Mouse (Mus musculus) embryo, embryonic 9.5 days (tissue): ENCODE data around the gene Camkk2.

Experiments used
- DNase-seq: peaks from one replicate; pipeline ENCODE4 v3.0.0-alpha.2; 2017; ENCODE audit errors: extremely low spot score

Gene Camkk2

DNA sequence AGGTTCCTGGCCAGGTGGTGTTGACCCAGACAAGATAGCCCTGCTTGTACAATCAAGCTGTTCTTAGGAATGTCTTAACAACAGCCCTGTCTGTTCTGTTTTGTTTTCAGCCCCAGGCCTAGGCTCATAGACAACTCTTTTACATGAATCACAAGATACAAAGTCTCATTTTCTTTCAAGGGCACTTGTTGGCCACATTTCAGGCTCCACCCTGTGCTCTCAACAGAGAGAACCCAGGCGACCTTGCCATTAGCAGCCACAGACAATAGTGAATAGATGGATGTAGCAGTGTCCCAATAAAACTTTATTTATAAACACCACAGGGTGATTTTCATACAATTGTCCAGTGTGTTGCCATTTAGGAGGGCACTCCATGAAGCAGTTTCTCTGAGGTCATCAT, 2.9 kb upstream of the Camkk2 start:
- DNase-seq = no peak

DNA sequence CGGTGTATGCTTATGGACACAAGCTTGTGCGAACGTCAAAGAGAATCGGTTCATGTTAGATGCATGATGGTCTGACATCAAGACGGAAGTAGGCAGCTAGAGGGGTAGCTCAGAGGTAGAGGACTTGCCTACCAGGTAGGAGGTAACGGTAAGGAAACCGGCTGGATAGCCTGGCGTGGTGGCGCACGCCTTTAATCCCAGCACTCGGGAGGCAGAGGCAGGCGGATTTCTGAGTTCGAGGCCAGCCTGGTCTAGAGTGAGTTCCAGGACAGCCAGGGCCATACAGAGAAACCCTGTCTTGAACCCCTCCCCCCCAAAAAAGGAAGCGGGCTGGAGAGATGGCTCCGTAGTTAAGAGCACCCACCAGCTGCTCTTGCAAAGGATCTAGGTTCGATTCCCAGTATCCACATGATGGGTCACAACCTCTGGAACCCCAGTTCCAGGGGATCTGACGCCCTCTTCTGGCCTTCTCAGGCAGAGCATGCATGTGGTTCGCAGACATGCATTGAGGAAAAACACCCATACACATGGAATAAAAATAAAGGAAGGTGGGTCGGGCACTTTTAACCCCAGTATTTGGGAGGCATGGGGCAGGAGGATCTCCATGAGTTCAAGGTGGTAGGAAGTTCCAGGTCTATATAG, 1.7 kb upstream of the Camkk2 start:
- no peak for DNase-seq

DNA sequence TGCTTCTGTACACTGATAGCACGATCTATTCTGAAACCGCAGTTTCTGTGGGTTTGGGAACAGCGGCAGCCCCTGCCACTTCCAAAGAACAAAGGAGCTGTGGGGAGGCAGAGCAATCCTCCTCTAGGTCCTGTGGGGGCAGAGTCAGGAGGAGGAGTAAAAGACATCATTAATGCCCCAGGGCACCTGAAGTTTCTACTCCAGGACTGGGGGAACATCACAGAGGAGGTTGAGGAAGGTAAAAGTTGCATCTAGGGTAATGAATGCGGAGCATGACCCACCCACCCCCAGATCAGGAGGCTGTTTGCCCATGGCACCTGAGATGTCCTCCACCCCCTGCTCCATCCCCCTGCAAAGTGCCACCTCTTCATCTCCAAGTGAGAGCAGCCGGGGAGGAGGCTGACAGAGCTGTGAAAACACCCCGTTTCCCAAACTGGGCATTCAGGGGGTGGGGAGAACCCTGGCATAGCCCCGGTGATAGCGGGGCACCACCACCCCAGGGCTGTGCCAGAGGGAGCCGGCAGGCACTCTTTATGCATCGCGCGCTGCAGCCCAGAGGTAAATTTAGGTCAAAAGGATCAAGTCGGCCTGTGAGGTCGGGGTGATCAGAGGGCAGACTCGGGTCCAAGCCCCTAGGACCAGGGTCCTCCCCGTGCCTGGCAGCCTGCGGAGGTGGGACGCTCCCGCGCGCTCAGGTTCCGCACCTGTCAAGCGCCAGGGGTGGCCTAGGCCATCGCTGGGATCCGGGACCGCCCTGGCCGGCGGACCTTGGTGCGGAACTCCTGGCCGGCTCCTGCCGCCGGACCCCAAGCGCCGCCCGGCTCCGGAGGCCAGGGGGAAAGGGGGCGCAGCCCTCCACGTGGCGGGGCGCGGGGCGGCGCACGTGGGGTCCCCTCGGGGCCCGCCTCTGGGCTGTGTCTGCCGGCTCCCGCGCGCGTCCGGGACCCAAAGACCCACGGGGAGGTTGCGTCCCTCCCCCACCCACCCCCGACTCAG, 680 bp downstream of the Camkk2 start:
- peak; percentile 44 for DNase-seq

DNA sequence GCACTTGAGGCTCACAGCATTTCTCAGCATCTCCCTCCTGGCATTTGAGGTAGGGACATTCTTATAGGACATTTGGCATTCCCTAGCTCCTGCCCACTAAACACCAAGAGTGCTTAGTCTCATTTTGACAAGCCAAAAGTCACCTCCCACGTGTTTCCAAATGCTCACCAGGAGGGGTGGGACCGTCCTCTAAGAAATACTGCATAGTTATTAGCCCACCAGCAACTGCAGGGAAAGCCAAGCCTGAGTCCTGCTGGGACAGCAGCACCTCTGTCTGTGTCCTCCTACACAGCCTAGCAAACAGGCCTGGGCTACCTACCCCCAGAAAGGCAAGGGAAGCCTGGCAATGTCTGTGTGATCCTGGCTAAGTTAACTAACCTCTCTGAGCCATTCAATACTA, 1.9 kb downstream of the Camkk2 start:
- DNase-seq = no peak

DNA sequence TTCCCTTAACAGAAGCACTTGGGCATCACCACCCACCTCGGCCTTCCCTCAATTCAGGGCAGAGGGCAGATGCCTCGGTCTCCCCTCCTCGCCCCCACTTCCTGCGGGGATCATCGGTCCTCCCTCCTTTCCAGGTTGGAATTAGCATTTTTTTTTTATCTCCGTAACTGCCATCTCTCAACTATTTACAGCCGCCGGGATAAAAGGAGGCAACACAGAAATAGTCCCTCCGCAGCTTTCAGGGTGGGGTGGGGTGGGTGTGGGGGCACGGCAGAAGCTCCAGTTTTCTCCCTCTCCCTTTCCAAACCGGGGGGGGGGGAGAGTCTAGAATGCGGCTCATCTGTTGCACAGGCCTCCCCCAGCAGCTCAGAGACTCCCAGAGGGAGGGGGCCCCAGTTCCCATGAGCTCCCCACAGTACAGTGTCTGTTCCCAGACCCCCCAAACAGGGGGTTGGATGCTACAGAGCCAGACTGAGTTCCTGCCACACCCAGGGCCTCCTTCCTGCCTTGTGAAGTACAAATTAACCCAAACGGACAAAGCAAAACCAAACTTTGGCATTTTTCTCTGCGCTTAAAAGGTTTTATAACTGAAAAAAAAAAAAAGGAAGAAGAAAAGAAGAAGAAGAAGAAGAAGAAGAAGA, 3.4 kb downstream of the Camkk2 start:
- no peak for DNase-seq

DNA sequence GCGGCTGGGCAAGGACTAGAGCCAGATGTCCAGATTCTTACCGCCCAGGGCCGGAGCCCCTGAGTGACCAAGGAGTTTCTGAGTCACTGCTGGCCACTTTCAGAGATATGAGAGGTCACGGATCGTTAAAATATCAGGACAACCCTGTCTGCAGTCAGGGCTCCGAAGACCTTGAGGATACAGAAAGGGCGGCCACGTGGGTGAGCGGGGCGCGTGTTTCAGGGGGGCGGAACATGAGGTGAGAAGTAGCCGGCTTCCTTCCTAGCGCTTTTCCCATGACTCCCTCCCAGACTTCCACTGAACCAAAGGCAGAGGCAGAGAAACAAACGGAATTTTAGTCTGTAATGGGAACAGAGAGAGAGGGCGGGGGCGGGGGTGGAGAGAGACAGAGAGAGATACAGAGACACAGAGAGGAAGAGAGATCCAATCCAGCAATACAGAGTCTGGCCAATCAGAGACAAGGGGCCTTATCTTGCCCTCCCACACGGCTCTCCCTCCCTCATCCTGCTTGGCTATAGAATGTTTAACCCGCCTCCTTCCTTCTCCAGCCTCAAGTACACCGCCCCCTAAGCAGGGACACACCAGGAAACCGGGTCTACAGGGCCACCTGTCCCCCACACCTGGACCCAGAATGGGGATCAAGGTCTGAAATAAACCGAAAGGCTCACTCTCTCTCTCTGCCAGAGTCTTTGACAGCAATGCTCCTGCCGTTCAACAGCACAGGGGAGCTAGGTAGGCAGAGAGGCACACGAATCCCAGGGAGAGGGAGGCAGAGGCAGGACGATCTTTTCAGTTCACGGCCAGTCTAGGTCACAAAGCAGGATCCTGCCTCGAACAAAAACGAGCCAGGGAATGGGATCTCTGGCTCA, 4.2 kb downstream of the Camkk2 start:
- DNase-seq = no peak

DNA sequence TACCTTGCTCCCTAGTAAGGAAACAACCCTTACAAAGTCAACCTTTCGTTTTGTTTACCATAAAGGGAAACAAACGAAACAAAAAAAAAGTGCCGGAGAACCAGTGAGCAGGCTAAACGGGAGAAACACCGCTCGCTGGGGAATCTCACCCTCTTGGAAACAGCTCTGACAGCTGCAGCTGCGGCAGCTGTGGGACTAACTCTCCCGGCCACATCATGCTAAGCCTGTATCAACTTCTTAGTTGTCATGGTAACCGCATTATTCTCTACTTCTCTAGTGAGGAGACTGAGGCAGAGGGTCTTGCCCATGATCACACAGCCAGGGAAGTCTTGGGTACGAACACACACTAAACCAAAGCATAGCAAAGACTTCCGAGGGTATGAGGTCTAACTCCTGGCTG, 5.5 kb downstream of the Camkk2 start:
- DNase-seq = no peak

DNA sequence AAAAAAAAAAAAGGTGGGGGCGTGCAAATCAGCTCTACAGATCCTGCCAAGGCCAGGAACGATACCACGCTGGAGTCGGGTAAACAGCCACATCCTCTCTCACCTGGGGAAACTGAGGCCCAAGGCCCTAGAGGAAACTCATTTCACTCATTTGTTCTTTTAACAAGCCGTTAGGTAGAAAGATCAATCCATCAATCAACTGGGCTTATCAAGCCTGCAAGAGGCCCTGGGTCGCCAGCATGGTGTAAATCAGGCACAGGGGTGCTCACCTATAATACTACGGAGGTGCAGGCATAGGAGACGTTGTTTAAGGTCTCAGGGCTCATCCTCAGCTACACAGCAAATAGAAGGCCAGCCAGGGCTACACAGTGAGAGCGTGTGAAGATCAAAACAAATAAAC, 7.8 kb downstream of the Camkk2 start:
- DNase-seq = no peak

DNA sequence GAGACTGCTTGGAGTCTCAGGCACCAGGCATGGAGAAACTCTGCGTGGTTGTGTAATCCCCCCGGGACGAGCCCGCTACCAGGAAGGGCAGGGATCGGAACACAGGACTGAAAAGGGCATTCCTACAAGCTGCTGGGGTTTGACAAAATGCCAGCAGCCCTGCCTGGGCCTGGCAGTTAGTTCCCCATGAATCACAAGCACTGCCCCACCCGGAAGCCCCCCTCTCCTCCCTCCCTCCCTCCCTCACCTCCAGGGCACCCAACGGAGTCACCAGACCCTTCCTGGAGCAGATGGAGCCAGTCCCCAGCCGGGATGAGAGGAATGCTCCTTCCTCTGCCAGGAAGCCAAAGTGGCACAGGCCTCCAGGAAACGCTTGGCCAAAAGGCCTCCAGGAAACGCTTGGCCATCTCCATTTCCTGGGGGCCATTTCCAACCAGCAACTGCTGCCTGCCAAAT, 8.4 kb downstream of the Camkk2 start:
- DNase-seq = no peak

DNA sequence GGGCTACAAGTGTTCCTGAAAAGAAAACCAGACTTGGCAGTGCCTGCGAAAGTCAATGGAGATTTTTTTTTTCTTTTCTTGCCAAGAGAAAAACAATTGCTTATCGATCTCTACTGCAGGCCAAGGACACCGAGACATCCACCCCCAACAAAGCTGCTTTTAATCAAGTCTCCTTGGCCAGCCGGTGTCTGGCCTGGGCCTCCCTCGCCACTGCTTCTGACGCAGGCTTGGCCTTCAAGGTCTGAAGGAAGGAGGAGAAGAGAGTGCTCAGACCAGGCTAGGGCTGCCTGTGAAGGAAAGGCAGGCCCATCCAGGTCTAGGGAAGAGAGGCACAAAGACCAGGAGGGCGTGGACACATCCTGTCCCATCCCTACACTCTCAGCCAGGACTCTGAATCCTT, 8.9 kb downstream of the Camkk2 start:
- DNase-seq = no peak

DNA sequence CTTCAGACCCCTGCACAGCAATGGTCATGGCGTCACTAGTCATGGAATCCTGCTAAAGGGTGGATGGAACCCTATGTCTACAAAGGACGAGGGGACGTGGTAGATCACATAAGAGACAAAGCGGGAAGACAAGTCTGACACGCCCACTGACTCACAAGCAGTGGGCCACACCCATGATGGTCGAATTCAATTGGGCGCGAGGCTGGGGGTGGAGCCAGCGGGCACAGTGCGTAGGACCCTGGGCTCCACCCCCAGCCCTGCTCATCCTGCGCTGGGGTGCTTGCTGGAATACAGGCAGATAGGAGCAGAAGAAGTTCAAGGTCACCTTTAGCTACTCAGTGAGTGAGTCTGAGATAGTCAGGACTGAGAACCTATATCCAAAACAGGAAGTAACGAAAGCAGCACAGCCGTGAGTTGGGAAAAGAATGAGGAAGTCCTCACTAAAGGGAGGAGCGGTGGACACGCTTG, 10.1 kb downstream of the Camkk2 start:
- DNase-seq = no peak

DNA sequence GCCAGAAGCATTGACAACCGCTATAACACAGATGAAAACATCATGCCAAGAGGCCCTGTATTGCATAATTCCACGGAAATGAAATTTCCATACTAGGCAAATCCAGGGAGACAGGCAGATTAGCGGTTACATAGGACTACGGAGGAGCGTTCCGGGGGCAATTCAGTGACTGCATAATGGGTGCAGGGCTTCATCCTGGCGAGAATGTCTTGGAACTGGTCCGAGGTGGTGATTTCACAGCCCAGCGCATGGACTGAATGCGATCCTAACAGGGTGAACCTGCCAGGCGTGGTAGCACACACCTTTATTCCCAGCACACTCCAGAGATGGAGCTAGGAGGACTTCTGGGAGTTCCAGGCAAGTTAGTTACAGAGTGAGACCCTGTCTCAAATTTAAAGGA, 11.9 kb downstream of the Camkk2 start:
- no peak for DNase-seq

DNA sequence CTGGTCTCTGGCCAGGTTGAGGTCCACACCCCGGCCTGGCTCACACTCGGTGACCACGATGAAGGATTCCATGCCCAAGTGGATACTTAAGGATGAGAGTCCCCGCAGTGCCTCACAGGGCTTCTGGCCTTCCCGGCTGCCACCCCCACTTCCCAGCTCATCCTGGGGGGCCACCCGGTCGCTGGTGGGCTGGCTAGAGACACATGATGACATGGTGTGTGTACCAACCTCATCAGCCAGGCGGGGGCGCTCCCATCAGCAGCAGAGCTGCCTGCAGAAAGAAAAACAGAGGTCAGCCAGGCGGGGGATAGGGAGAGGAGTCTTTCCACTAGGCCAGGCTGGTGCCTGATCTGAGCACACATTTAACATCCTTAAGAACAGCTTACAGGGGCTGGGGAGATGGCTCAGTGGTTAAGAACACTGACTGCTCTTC, 15.2 kb downstream of the Camkk2 start:
- no peak for DNase-seq

DNA sequence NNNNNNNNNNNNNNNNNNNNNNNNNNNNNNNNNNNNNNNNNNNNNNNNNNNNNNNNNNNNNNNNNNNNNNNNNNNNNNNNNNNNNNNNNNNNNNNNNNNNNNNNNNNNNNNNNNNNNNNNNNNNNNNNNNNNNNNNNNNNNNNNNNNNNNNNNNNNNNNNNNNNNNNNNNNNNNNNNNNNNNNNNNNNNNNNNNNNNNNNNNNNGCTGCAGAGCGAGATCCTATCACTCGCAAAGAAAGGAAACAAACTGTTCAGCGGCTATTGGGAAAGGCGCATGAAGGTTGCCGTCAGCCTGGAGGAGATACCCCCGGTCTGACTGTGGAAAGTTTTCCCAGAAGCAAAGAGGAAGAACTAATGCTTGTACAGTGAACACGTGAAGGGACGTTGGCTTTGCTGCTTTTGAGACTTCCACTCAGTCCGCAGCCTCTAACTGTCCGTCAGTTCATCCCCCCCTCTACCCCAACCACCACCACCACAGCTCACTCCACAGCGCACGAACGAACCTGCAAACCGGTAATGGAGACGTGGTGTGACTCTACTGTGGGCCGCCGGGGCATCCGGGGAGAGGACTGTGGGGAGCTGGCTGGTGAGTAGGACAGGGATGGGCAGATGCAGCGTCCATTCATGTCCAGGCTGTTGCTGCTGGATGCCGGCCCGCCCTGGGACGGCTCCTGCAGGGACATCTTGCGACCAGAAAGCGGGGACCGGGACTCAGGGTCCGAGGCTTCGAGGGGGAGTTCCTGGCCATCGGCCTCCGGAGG, 15.8 kb downstream of the Camkk2 start:
- DNase-seq = no peak

DNA sequence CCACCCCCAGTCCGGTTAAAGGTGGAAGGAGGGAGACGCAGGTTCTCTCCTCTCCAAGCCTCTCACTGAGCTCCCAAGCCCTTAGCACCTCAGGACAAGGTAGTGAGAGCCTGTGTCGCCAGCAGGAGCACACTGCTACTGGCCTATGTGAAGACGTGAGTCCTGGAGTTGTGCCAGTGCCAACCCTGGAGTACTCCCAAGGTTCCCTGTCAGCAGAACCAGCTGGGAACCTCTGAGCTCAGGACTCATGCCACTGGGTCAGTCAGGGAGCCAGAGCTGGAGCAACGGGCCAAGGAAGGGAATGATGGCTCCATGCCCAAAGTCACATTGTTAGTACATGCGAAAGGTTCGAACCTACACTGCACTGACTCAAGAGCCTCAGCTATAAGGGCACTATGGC, 22.5 kb downstream of the Camkk2 start:
- no peak for DNase-seq

DNA sequence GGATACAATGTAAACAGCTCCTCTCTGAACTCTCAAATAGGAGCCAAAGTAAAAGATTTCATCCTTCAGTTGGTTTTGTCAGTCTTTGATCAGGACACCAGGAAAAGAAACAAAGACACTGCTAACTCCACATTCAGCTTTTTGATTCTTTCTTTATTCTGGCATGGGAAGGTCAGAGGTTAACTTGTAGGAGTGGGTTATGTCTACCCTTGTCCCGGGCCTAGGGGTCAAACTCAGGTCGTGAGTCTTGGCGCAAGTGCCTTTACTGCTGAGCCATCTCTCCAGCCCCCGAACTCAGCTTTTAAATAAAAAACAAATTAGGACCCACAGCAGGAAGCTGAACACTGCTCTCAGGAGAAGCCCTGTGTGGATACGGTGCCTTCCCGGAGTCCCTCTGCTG, 23.1 kb downstream of the Camkk2 start:
- no peak for DNase-seq

DNA sequence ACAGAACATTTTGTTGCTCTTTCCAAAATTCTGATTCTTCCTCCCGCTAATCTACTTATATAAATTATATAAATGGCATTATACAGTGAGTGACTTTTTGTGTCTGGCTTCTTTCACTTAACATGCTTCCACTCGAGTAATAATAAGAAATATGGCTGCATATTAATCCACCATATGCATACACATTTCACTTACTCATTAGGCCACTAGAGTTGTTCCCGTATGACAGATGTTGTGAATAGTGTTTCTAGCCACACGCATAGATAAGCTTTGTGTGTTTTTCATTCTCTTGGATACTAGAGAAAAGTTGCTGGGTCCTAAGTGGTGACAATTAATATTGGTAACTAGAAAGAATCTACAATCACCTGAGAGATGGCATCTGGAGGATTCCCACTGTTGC, 23.6 kb downstream of the Camkk2 start:
- DNase-seq = no peak

DNA sequence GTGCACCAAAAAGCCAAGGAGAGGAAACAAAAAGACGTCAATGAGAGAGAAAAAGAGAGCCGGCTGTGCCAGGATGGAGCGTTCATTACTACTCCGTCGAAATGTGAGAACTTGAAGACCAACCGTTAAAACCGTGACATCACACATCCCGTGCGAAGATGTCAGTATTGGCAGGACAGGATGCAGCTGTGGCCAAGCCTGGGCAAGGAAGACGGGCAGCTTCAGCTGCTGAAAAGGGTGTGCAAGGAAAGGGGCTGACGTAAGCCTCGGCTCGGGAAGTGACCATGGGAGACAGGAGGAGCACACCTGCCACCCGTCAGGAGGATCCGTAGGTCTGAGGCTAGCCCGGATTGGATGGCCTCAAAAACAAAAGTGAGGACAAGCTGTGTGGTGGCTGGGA, 24.7 kb downstream of the Camkk2 start:
- no peak for DNase-seq

DNA sequence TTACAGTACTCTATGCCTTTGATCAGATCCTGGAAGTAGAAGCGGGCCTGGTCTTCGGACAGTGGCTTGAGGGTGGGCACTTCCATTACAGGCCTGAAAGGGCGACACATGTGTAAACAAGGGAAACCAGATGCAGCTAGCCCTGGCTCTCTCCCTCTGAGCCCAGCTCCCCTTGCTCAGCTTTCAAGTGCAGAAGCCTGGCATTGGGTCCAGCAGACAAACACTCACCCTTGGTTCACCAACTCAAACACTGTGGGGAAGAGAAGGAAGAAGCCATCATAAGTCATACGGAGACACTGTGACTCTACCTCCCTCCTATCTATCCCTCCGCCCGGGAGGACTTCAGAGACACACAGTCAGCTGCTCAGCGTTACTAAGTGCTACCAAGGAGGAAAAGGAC, 31.3 kb downstream of the Camkk2 start:
- no peak for DNase-seq

DNA sequence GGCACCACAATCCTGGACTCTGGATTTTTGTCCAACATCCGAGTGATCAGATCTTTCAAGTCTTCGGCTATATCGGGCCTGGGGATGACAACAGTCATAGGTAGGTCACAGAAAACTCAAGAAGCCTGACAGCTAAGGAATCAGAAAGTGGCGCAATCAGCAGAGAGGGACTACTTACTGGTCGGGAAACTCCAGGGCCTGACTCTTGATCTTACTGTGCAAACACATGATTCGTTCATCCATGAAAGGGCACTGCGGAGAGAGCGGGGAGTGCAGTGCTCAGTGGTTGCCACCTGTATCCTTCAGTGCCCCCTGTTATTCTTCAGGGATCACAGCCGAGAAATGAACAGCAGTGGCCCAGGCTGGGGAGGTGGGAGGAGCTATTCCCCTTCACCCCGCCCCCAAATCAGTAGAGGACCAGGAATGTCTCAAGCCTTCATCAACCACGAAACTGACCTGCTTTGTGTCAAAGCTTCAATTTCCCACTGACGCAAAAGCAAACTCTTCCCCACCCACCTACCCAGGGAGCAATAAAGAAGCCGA, 35.3 kb downstream of the Camkk2 start:
- DNase-seq = no peak
